In genomic region chr4:16068985-16069715, GRCm38 (mm10) we compare ENCODE assay signal across 12 mouse cellular contexts.
A peak's percentile ranks its signal among the peaks of the same experiment; 100 is the strongest.
DNase-seq lines count a peak whose midpoint lies in the region; ATAC-seq and TF ChIP-seq lines count a peak whose summit lies in the region.
"Had no signal": no experiment of that assay in that cellular context is flagged by ENCODE, and none has a peak within 500 bp of the region (broad histone marks: within the 10 kb centered on the region; RNA-seq: fewer than 3 reads in every experiment).

No protein-coding gene starts in this region.

- peak; percentile 18; the same call in 1 of the 2 replicates for TF ChIP-seq CTCF in E14TG2a.4 (conservative IDR thresholded peaks at IDR 0.05; ENCODE audit: low read length)

- no peaks in the 10 kb centered on the region for H3K4me1 ChIP-seq in embryonic facial prominence, embryonic 11.5 days (ENCODE audit: control insufficient read depth, insufficient read depth, low read length)
- H3K4me1 ChIP-seq in embryonic facial prominence, embryonic 10.5 days: no peaks in the 10 kb centered on the region
- H3K4me1 ChIP-seq in E14TG2a.4 (replicated peaks; ENCODE audit: low read depth, low read length): peaks cover 13% of the 10 kb centered on the region
- H3K4me1 ChIP-seq: embryonic facial prominence, embryonic 13.5 days; heart, embryonic 12.5 days had no signal

- peak; percentile 31 for DNase-seq in embryonic facial prominence, embryonic 11.5 days (ENCODE audit: low spot score)
- no peak for DNase-seq in embryonic facial prominence, embryonic 10.5 days (ENCODE audit: low spot score)
- DNase-seq in left cerebral cortex, adult 11 months (ENCODE audit: low spot score): peak; percentile 19
- no peak for DNase-seq in left cerebral cortex, adult 18-20 months (ENCODE audit: low spot score in 2 of 2)
- DNase-seq in adrenal gland, postnatal 10 days: no peak
- DNase-seq: adrenal gland, postnatal 14 days; right cerebral cortex, postnatal 25 days had no signal

- no peak overlapping the region for H3K4me2 ChIP-seq in embryonic facial prominence, embryonic 11.5 days (ENCODE audit: low read depth, low read length)
- H3K4me2 ChIP-seq: embryonic facial prominence, embryonic 13.5 days; heart, embryonic 12.5 days had no signal

- no peak overlapping the region for H3K4me3 ChIP-seq in embryonic facial prominence, embryonic 11.5 days (ENCODE audit: low read depth, low read length)
- no peak overlapping the region for H3K4me3 ChIP-seq in embryonic facial prominence, embryonic 10.5 days
- H3K4me3 ChIP-seq in E14TG2a.4 (replicated peaks; ENCODE audit: low read length): no peak overlapping the region
- H3K4me3 ChIP-seq: embryonic facial prominence, embryonic 13.5 days; heart, embryonic 12.5 days had no signal

- H3K27ac ChIP-seq in embryonic facial prominence, embryonic 11.5 days (replicated peaks; ENCODE audit: low read depth, low read length): no peak overlapping the region
- H3K27ac ChIP-seq in embryonic facial prominence, embryonic 10.5 days (replicated peaks): no peak overlapping the region
- H3K27ac ChIP-seq: embryonic facial prominence, embryonic 13.5 days had no signal

- no peaks in the 10 kb centered on the region for H3K36me3 ChIP-seq in embryonic facial prominence, embryonic 11.5 days (replicated peaks; ENCODE audit: control insufficient read depth, insufficient read depth, low read depth, low read length)
- H3K36me3 ChIP-seq in embryonic facial prominence, embryonic 10.5 days (replicated peaks): no peaks in the 10 kb centered on the region
- no peaks in the 10 kb centered on the region for H3K36me3 ChIP-seq in E14TG2a.4 (ENCODE audit: insufficient read depth, low read length)
- H3K36me3 ChIP-seq: embryonic facial prominence, embryonic 13.5 days; heart, embryonic 12.5 days had no signal

- H3K27me3 ChIP-seq in embryonic facial prominence, embryonic 11.5 days (ENCODE audit: control insufficient read depth, insufficient read depth, low read length): no peaks in the 10 kb centered on the region
- H3K27me3 ChIP-seq in embryonic facial prominence, embryonic 10.5 days (replicated peaks; ENCODE audit: low read depth, poor library complexity, severe bottlenecking): no peaks in the 10 kb centered on the region
- no peaks in the 10 kb centered on the region for H3K27me3 ChIP-seq in E14TG2a.4 (ENCODE audit: insufficient read depth, low read length)
- H3K27me3 ChIP-seq: embryonic facial prominence, embryonic 13.5 days; heart, embryonic 12.5 days had no signal

- no peaks in the 10 kb centered on the region for H3K9me3 ChIP-seq in embryonic facial prominence, embryonic 11.5 days (replicated peaks; ENCODE audit: control insufficient read depth, low read length)
- no peaks in the 10 kb centered on the region for H3K9me3 ChIP-seq in embryonic facial prominence, embryonic 10.5 days
- H3K9me3 ChIP-seq in E14TG2a.4 (ENCODE audit: low read length): no peaks in the 10 kb centered on the region
- H3K9me3 ChIP-seq: embryonic facial prominence, embryonic 13.5 days; heart, embryonic 12.5 days had no signal

- no peak for ATAC-seq in embryonic facial prominence, embryonic 11.5 days (replicated peaks; ENCODE audit: insufficient number of reproducible peaks, low FRiP score, low TSS enrichment, low read depth)
- ATAC-seq in megakaryocyte progenitor cell, adult 5-6 weeks (replicated peaks; ENCODE audit: poor library complexity): peak; percentile 72
- no peak for ATAC-seq in monocyte, adult 5-6 weeks (replicated peaks; ENCODE audit: insufficient number of reproducible peaks, low FRiP score, low TSS enrichment, poor library complexity, severe bottlenecking)

- H3K9ac ChIP-seq in embryonic facial prominence, embryonic 11.5 days (replicated peaks; ENCODE audit: low read length): no peak overlapping the region
- H3K9ac ChIP-seq: embryonic facial prominence, embryonic 13.5 days; heart, embryonic 12.5 days had no signal

- 88% methylated on average over 4 of the region's 4 CpGs for WGBS in embryonic facial prominence, embryonic 11.5 days
- 90% methylated on average over 4 of the region's 4 CpGs for WGBS in embryonic facial prominence, embryonic 10.5 days

Comparison
In these comparisons a context has a peak if more than half of its experiments do, and no peak if none do; other contexts are left out.
1. DNase-seq: peak in embryonic facial prominence, embryonic 11.5 days (single experiment) and left cerebral cortex, adult 11 months (single experiment); none in embryonic facial prominence, embryonic 10.5 days (single experiment), left cerebral cortex, adult 18-20 months (0 of 2) and adrenal gland, postnatal 10 days (single experiment).